Mouse (Mus musculus): ENCODE measurements at regions not wholly inside any gene's neighbourhood (a gene's known extent, or its start where the extent isn't known, plus 50 kb on each side); places are given as distances from the start of the nearest gene placed in this dataset.
"Not testable (repeated sequence)": the region's sequence is repeated elsewhere in the genome, so short reads cannot be mapped to it uniquely, and the experiment has no call there.

GRCm38 (mm10) chr6:37815218-37815617, 55.4 kb upstream of the Trim24 start:
- not testable (repeated sequence) for H3K9me3 ChIP-seq (replicated peaks; ENCODE audit: control insufficient read depth, low read length); ATAC-seq (replicated peaks; ENCODE audit: insufficient number of reproducible peaks, low FRiP score, low TSS enrichment, low read depth); H3K27me3 ChIP-seq (ENCODE audit: control insufficient read depth, insufficient read depth, low read length); H3K4me3 ChIP-seq (ENCODE audit: low read depth, low read length); H3K27ac ChIP-seq (replicated peaks; ENCODE audit: low read depth, low read length); H3K4me2 ChIP-seq (ENCODE audit: low read depth, low read length); H3K9ac ChIP-seq (replicated peaks; ENCODE audit: low read length); H3K4me1 ChIP-seq (ENCODE audit: control insufficient read depth, insufficient read depth, low read length); H3K36me3 ChIP-seq (replicated peaks; ENCODE audit: control insufficient read depth, insufficient read depth, low read depth, low read length); DNase-seq (ENCODE audit: low spot score)
- WGBS: 82% methylated on average over 2 of the region's 2 CpGs

Data from embryonic facial prominence, embryonic 11.5 days (tissue).